Mouse (Mus musculus) G1E (cell line): ENCODE results near the gene Nhsl2. TPM values are rescaled to one million over a fixed set of nuclear protein-coding genes. Genes with fewer than 3 reads are reported as not detected.

Experiments used
- ATAC-seq: 2 replicates; pipeline ENCODE4 v1.8.0; 2016; ENCODE audit warnings: mild to moderate bottlenecking; ENCODE audit not compliant: insufficient number of reproducible peaks, poor library complexity, low FRiP score, severe bottlenecking; ENCODE audit errors: extremely low read depth
- DNase-seq: peaks from one replicate; pipeline ENCODE4 v3.0.0; 2012; ENCODE audit warnings: low spot score
- H3K27me3 ChIP-seq: 2 replicates; pipeline ENCODE4 v1.6.1; 2012; ENCODE audit warnings: mild to moderate bottlenecking, low read length, inconsistent platforms; ENCODE audit not compliant: insufficient read depth
- H3K36me3 ChIP-seq: replicated peaks from 2 replicates; pipeline ENCODE3; 2012; ENCODE audit warnings: mild to moderate bottlenecking, inconsistent platforms
- H3K4me1 ChIP-seq: 2 replicates; pipeline ENCODE4 v1.6.1; 2012; ENCODE audit warnings: low read depth, low read length, inconsistent platforms, mixed read lengths; ENCODE audit not compliant: insufficient read depth
- H3K4me3 ChIP-seq: 2 replicates; pipeline ENCODE4 v1.5.1; 2012; ENCODE audit warnings: low read depth, mild to moderate bottlenecking, inconsistent platforms, low read length, moderate library complexity, mixed read lengths
- H3K9me3 ChIP-seq: replicated peaks from 2 replicates; pipeline ENCODE4 v1.6.1; 2012; ENCODE audit warnings: inconsistent platforms
- CTCF ChIP-seq: IDR thresholded peaks from 2 replicates; pipeline ENCODE4 v1.5.1; 2012; ENCODE audit warnings: low read depth, low read length, inconsistent platforms, mixed read lengths
- GATA1 ChIP-seq: IDR thresholded peaks from 2 replicates; pipeline ENCODE4 v1.6.1; 2012; ENCODE audit warnings: borderline replicate concordance, low read length, inconsistent platforms, mixed read lengths
- GATA2 ChIP-seq: IDR thresholded peaks from 2 replicates; pipeline ENCODE4 v1.6.1; 2012; ENCODE audit warnings: low read depth, low read length, inconsistent platforms, borderline replicate concordance
- POLR2AphosphoS5 ChIP-seq: IDR thresholded peaks from 2 replicates; pipeline ENCODE4 v1.6.1; 2012; ENCODE audit warnings: low read depth, low read length, inconsistent platforms; ENCODE audit not compliant: insufficient replicate concordance
- TAL1 ChIP-seq: conservative IDR thresholded peaks from 2 replicates; pipeline ENCODE4 v1.6.1; 2012; ENCODE audit warnings: low read depth, low read length, inconsistent platforms, mixed read lengths
- polyA plus RNA-seq: library from polyadenylated mRNA; stranded (reverse); fragments of >175 nt; gene quantifications from 2 replicates; pipeline ENCODE4 v1.2.3, GENCODE M21; 2012
- total RNA-seq, 2 experiments: library from RNA; stranded (forward) in 1 of 2; stranded (reverse) in 1 of 2; fragments of 200-1000 nt in 1 of 2; fragments of >200 nt in 1 of 2; fragmentation: Nextera tagmentation in 1 of 2; gene quantifications; 2 replicates each; pipeline ENCODE4 v1.2.3; 2014 to 2017

Gene Nhsl2
- total and polyA plus RNA-seq, 3 experiments = 0.02 to 0.05 TPM; not detected in 1

GRCm38 (mm10) chrX:102031851-102032250 is 182.7 kb downstream of the Nhsl2 start:
- Histone ChIP-seq H3K4me3 (no peak overlapping the region), H3K36me3 (no peaks in the 10 kb centered on the region), H3K4me1 (no peaks in the 10 kb centered on the region), H3K27me3 (no peaks in the 10 kb centered on the region), H3K9me3 (no peaks in the 10 kb centered on the region)
- TF ChIP-seq TAL1 (no peak), GATA2 (no peak), CTCF (no peak), POLR2AphosphoS5 (no peak), GATA1 (no peak)
- DNase-seq (no peak), ATAC-seq (no peak)

- H3K4me3 ChIP-seq = no peak overlapping the region
- DNase-seq (no peak), ATAC-seq (no peak)
- H3K4me1 ChIP-seq = 0 out of 2 replicates have a peak, but pooled peaks cover 3% of the 10 kb centered on the region
- H3K9me3 ChIP-seq = no peaks in the 10 kb centered on the region
- H3K36me3 ChIP-seq = no peaks in the 10 kb centered on the region
- TF ChIP-seq TAL1 (no peak), POLR2AphosphoS5 (no peak), GATA1 (no peak), CTCF (no peak), GATA2 (no peak)
- H3K27me3 ChIP-seq = no peaks in the 10 kb centered on the region
Observed at GRCm38 (mm10) chrX:102032431-102032830, 183.2 kb downstream of the Nhsl2 start.

GRCm38 (mm10) chrX:102033566-102033965 is 184.4 kb downstream of the Nhsl2 start:
- no peak overlapping the region for H3K4me3 ChIP-seq
- 0 out of 2 replicates have a peak, but pooled peaks cover 3% of the 10 kb centered on the region for H3K4me1 ChIP-seq
- TF ChIP-seq POLR2AphosphoS5 (no peak), GATA1 (no peak), GATA2 (no peak), CTCF (no peak), TAL1 (no peak)
- DNase-seq = no peak
- no peaks in the 10 kb centered on the region for H3K9me3 ChIP-seq
- H3K27me3 ChIP-seq = no peaks in the 10 kb centered on the region
- no peak for ATAC-seq
- no peaks in the 10 kb centered on the region for H3K36me3 ChIP-seq

- ATAC-seq (no peak), DNase-seq (no peak)
- H3K4me3 ChIP-seq = no peak overlapping the region
- 0 out of 2 replicates have a peak, but pooled peaks cover 3% of the 10 kb centered on the region for H3K4me1 ChIP-seq
- TF ChIP-seq POLR2AphosphoS5 (no peak), GATA1 (no peak), CTCF (no peak), TAL1 (no peak), GATA2 (no peak)
- no peaks in the 10 kb centered on the region for H3K9me3 ChIP-seq
- H3K27me3 ChIP-seq = no peaks in the 10 kb centered on the region
- no peaks in the 10 kb centered on the region for H3K36me3 ChIP-seq
Observed at GRCm38 (mm10) chrX:102035671-102036070, 186.5 kb downstream of the Nhsl2 start.

GRCm38 (mm10) chrX:102036866-102037361 is 187.7 kb downstream of the Nhsl2 start:
- Histone ChIP-seq H3K4me1 (0 out of 2 replicates have a peak, but pooled peaks cover 3% of the 10 kb centered on the region), H3K9me3 (no peaks in the 10 kb centered on the region), H3K27me3 (no peaks in the 10 kb centered on the region), H3K36me3 (no peaks in the 10 kb centered on the region), H3K4me3 (no peak overlapping the region)
- DNase-seq (no peak), ATAC-seq (no peak)
- TF ChIP-seq CTCF = no peak
- TF ChIP-seq GATA1 = no peak
- no peak for TF ChIP-seq TAL1
- TF ChIP-seq POLR2AphosphoS5 = no peak
- no peak for TF ChIP-seq GATA2

- TF ChIP-seq GATA2 (no peak), GATA1 (no peak), POLR2AphosphoS5 (no peak), TAL1 (no peak), CTCF (no peak)
- Histone ChIP-seq H3K9me3 (no peaks in the 10 kb centered on the region), H3K4me3 (no peak overlapping the region; the same call in 1 of the 2 replicates), H3K36me3 (no peaks in the 10 kb centered on the region), H3K4me1 (0 out of 2 replicates have a peak, but pooled peaks cover 3% of the 10 kb centered on the region), H3K27me3 (no peaks in the 10 kb centered on the region)
- DNase-seq = no peak
- no peak for ATAC-seq
Observed at GRCm38 (mm10) chrX:102037506-102037905, 188.3 kb downstream of the Nhsl2 start.

GRCm38 (mm10) chrX:102041562-102041961 is 192.4 kb downstream of the Nhsl2 start:
- Histone ChIP-seq H3K4me3 (no peak overlapping the region), H3K36me3 (no peaks in the 10 kb centered on the region), H3K27me3 (no peaks in the 10 kb centered on the region), H3K4me1 (0 out of 2 replicates have a peak, but pooled peaks cover 3% of the 10 kb centered on the region), H3K9me3 (no peaks in the 10 kb centered on the region)
- ATAC-seq = no peak
- TF ChIP-seq TAL1 (no peak), GATA2 (no peak), GATA1 (no peak)
- no peak for DNase-seq
